Mouse (Mus musculus): ENCODE measurements around the gene Gm29427. TPM values are rescaled to one million over a fixed set of nuclear protein-coding genes. Genes with fewer than 3 reads are reported as not detected.
"Not testable (repeated sequence)": the region's sequence is repeated elsewhere in the genome, so short reads cannot be mapped to it uniquely, and the experiment has no call there.

Gm29427 gene
- polyA plus RNA-seq, 1 experiment from 2014 or later = not detected

DNA sequence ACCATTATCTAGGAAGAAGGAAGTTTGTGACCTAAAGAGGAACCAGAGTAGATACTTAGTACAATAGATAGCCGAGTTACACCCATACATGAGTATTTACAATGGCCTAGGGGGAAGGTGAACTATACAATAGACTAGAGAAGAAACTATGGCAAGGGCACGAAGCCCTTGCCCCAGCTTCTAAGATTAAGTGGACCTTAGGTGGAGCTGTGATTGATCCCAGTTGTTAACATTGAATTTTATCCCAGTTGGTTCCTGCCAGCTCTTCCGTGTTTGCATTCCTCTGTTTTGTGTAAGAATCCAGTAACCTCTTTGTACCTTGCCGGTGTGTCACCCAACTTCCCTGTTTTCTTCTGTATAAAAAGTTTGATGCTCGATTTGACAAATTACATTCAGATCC, 52.0 kb downstream of the Gm29427 start:
- H3K4me1 ChIP-seq (ENCODE audit: control insufficient read depth, insufficient read depth, low read length); H3K4me2 ChIP-seq (ENCODE audit: low read depth, severe bottlenecking); ATAC-seq (ENCODE audit: insufficient number of reproducible peaks, low FRiP score, low TSS enrichment, low read depth); H3K9me3 ChIP-seq (ENCODE audit: control insufficient read depth, low read length); H3K4me3 ChIP-seq (ENCODE audit: low read depth, low read length); H3K36me3 ChIP-seq (ENCODE audit: control insufficient read depth, insufficient read depth, low read length); H3K9ac ChIP-seq (ENCODE audit: low read length); DNase-seq (ENCODE audit: low spot score); H3K27me3 ChIP-seq (ENCODE audit: control insufficient read depth, insufficient read depth, low read length); H3K27ac ChIP-seq (replicated peaks; ENCODE audit: low read depth, low read length): not testable (repeated sequence)
- 86% methylated on average over 5 of the region's 5 CpGs for WGBS

DNA sequence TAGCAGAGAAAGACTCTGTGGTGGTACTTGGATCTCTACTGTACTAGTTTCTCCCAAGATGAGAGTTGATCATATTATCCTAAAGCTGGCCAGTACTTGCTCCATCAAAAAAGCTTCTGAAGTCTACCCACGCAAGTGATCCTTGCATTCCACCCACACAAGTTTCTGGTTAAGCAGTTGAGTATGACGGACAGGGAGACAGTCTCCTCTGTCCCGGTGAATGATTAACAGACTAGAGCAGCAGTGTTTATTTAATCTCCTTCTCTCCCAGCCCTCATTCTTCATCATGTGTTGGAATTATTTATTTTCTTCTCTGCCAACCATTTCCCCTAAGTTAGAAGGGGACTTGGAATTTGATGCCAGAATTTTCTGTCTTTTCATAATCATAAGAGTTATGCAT, 54.1 kb downstream of the Gm29427 start, which contains the start of gene C4bp:
Gene C4bp (minus strand): TSS at position 179 of the 400 bp plus-strand sequence.
- H3K27ac ChIP-seq (replicated peaks; ENCODE audit: low read depth, low read length) = no peak within 1 kb of the TSS
- H3K4me3 ChIP-seq (ENCODE audit: low read depth, low read length) = no peak within 1 kb of the TSS
- H3K4me1 ChIP-seq (ENCODE audit: control insufficient read depth, insufficient read depth, low read length) = no peaks in the 10 kb centered on the region
- DNase-seq (ENCODE audit: low spot score) = no peak
- no peak for ATAC-seq (ENCODE audit: insufficient number of reproducible peaks, low FRiP score, low TSS enrichment, low read depth)
- H3K9me3 ChIP-seq (ENCODE audit: control insufficient read depth, low read length) = no peaks in the 10 kb centered on the region
- H3K36me3 ChIP-seq (ENCODE audit: control insufficient read depth, insufficient read depth, low read length) = no peaks in the 10 kb centered on the region
- 89% methylated on average over 3 of the region's 3 CpGs for WGBS
- H3K27me3 ChIP-seq (ENCODE audit: control insufficient read depth, insufficient read depth, low read length) = no peaks in the 10 kb centered on the region
- no peak within 1 kb of the TSS for H3K9ac ChIP-seq (ENCODE audit: low read length)
- H3K4me2 ChIP-seq (ENCODE audit: low read depth, severe bottlenecking) = no peak within 1 kb of the TSS

DNA sequence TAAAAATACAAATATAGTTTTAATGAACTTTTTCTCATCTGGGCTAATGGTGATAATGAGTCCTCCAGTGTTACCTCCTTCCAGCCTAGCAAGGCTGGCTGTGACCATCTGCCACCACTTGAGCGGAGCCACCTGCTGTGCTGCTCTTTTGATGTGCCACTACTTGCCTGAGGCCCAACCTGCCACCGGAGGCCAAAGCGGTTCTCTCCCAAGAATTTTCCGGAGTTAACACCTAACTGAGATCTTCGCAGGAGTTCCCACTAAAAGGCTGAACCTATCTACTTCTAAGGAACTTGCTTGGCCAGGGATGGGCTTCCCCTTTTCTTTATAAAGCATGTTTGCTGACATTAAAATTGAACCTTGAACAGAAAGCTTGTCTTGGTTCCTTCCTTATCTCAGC, 56.0 kb downstream of the Gm29427 start:
- H3K27me3 ChIP-seq (ENCODE audit: control insufficient read depth, insufficient read depth, low read length); H3K4me1 ChIP-seq (ENCODE audit: control insufficient read depth, insufficient read depth, low read length); DNase-seq (ENCODE audit: low spot score); H3K4me3 ChIP-seq (ENCODE audit: low read depth, low read length); H3K27ac ChIP-seq (replicated peaks; ENCODE audit: low read depth, low read length); H3K4me2 ChIP-seq (ENCODE audit: low read depth, severe bottlenecking); H3K9ac ChIP-seq (ENCODE audit: low read length); ATAC-seq (ENCODE audit: insufficient number of reproducible peaks, low FRiP score, low TSS enrichment, low read depth); H3K36me3 ChIP-seq (ENCODE audit: control insufficient read depth, insufficient read depth, low read length); H3K9me3 ChIP-seq (ENCODE audit: control insufficient read depth, low read length): not testable (repeated sequence)
- 13% methylated on average over 5 of the region's 5 CpGs for WGBS

DNA sequence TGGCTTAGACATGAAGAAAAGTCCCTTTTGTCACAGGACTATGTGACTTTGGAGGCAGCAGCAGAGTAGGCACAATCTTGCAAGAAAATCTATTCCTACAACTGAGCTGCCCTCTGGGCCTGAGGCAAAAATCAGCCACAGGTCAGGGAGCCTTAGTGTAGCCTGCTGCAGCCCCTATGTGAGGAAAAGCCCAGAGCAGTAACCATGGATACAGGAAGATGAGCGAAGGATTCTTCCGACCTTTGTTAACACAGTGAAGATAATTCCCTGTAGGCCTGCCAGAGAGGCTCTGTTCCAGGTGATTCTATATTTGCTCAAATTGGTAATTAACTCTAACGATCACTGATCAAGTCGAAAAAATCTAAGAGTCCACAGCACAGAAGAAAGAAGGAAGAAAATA, 71.5 kb downstream of the Gm29427 start:
- H3K27me3 ChIP-seq (ENCODE audit: control insufficient read depth, insufficient read depth, low read length) = no peaks in the 10 kb centered on the region
- no peak for ATAC-seq (ENCODE audit: insufficient number of reproducible peaks, low FRiP score, low TSS enrichment, low read depth)
- no peak overlapping the region for H3K9ac ChIP-seq (ENCODE audit: low read length)
- no peak overlapping the region for H3K4me2 ChIP-seq (ENCODE audit: low read depth, severe bottlenecking)
- no peak overlapping the region for H3K27ac ChIP-seq (replicated peaks; ENCODE audit: low read depth, low read length)
- H3K4me1 ChIP-seq (ENCODE audit: control insufficient read depth, insufficient read depth, low read length) = no peaks in the 10 kb centered on the region
- no peak for DNase-seq (ENCODE audit: low spot score)
- no peaks in the 10 kb centered on the region for H3K9me3 ChIP-seq (ENCODE audit: control insufficient read depth, low read length)
- H3K4me3 ChIP-seq (ENCODE audit: low read depth, low read length) = no peak overlapping the region
- H3K36me3 ChIP-seq (ENCODE audit: control insufficient read depth, insufficient read depth, low read length) = no peaks in the 10 kb centered on the region
- WGBS = 83% methylated on average over 4 of the region's 4 CpGs

DNA sequence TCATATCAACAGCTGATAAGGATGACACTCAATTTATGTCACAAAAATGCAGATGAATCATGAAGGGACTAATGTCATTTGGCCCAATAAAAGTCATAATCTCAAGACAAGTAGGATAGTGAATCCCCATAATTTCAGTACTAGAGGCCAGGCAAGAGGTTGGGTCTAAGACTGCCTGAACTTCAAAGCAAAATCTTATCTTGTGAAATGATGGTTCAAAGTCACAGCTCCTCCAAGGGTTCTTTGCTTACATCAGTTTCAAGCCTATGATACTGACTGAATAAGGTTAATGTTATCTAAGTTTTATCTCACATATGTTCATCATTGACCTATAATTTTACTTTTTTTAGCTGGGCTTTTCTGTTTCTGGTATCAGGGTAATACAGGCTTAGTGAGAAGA, 74.6 kb downstream of the Gm29427 start:
- Histone ChIP-seq H3K27me3 (ENCODE audit: control insufficient read depth, insufficient read depth, low read length) (no peaks in the 10 kb centered on the region), H3K4me2 (ENCODE audit: low read depth, severe bottlenecking) (no peak overlapping the region), H3K36me3 (ENCODE audit: control insufficient read depth, insufficient read depth, low read length) (no peaks in the 10 kb centered on the region), H3K4me3 (ENCODE audit: low read depth, low read length) (no peak overlapping the region), H3K4me1 (ENCODE audit: control insufficient read depth, insufficient read depth, low read length) (no peaks in the 10 kb centered on the region), H3K9me3 (ENCODE audit: control insufficient read depth, low read length) (no peaks in the 10 kb centered on the region), H3K9ac (ENCODE audit: low read length) (no peak overlapping the region), H3K27ac (replicated peaks; ENCODE audit: low read depth, low read length) (no peak overlapping the region)
- DNase-seq (ENCODE audit: low spot score) (no peak), ATAC-seq (ENCODE audit: insufficient number of reproducible peaks, low FRiP score, low TSS enrichment, low read depth) (no peak)

DNA sequence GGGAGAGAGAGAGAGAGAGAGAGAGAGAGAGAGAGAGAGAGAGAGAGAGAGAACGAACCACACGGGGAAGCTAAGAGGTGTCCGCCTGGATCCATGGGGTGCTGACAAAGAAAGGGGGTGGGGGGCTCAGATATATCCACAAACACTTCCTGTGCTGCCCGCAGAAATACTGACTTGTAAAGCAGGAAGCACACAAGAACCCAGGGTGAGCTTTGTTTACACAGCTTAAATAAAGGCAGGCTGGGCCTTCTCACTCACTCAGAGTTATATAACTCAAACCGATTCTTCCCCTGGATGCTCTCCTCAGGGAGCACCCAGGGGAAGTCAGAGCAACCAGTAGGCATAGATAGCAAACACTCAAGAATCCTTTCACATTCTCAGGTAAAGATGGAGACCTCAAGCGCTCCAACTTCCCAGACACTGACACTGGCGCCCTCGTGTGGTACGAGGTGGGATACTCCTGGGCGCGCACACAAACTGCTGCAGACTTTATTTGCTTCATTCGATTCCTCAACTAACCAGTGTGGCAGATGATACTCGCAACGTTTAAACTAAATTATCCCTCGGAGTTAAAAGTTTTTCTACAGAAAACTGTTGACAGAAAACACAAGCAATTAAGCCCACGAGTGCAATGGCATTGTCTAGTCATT, 81.7 kb downstream of the Gm29427 start:
- Histone ChIP-seq H3K27ac (replicated peaks; ENCODE audit: low read depth, low read length) (no peak overlapping the region), H3K4me3 (ENCODE audit: low read depth, low read length) (no peak overlapping the region), H3K36me3 (ENCODE audit: control insufficient read depth, insufficient read depth, low read length) (no peaks in the 10 kb centered on the region), H3K4me2 (ENCODE audit: low read depth, severe bottlenecking) (no peak overlapping the region), H3K4me1 (ENCODE audit: control insufficient read depth, insufficient read depth, low read length) (no peaks in the 10 kb centered on the region), H3K9me3 (ENCODE audit: control insufficient read depth, low read length) (no peaks in the 10 kb centered on the region), H3K9ac (ENCODE audit: low read length) (no peak overlapping the region), H3K27me3 (ENCODE audit: control insufficient read depth, insufficient read depth, low read length) (no peaks in the 10 kb centered on the region)
- DNase-seq (ENCODE audit: low spot score) (peak; percentile 88), ATAC-seq (ENCODE audit: insufficient number of reproducible peaks, low FRiP score, low TSS enrichment, low read depth) (no peak)
- WGBS = 30% methylated on average over 16 of the region's 16 CpGs

DNA sequence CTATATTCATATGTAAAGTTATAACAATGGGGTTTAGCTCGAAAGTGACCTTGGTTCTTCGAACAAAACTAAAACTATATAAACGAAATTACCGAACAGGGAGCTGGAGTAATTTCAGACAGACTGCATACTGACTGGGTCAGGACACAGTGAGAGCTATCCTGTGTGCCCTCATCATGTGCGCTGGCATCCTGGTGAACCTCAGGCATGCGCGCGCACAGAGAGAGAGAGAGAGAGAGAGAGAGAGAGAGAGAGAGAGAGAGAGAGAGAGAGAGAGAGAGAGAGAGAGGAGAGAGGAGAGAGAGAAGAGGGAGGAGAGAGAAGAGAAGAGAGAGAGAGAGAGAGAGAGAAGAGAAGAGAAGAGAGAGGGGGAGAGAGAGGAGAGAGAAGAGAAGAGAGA, 82.3 kb downstream of the Gm29427 start:
- no peak overlapping the region for H3K4me2 ChIP-seq (ENCODE audit: low read depth, severe bottlenecking)
- no peak for DNase-seq (ENCODE audit: low spot score)
- 89% methylated on average over 8 of the region's 8 CpGs for WGBS
- no peak overlapping the region for H3K27ac ChIP-seq (replicated peaks; ENCODE audit: low read depth, low read length)
- ATAC-seq (ENCODE audit: insufficient number of reproducible peaks, low FRiP score, low TSS enrichment, low read depth) = no peak
- H3K36me3 ChIP-seq (ENCODE audit: control insufficient read depth, insufficient read depth, low read length) = no peaks in the 10 kb centered on the region
- no peaks in the 10 kb centered on the region for H3K27me3 ChIP-seq (ENCODE audit: control insufficient read depth, insufficient read depth, low read length)
- H3K4me1 ChIP-seq (ENCODE audit: control insufficient read depth, insufficient read depth, low read length) = no peaks in the 10 kb centered on the region
- H3K9me3 ChIP-seq (ENCODE audit: control insufficient read depth, low read length) = no peaks in the 10 kb centered on the region
- H3K4me3 ChIP-seq (ENCODE audit: low read depth, low read length) = no peak overlapping the region
- no peak overlapping the region for H3K9ac ChIP-seq (ENCODE audit: low read length)

DNA sequence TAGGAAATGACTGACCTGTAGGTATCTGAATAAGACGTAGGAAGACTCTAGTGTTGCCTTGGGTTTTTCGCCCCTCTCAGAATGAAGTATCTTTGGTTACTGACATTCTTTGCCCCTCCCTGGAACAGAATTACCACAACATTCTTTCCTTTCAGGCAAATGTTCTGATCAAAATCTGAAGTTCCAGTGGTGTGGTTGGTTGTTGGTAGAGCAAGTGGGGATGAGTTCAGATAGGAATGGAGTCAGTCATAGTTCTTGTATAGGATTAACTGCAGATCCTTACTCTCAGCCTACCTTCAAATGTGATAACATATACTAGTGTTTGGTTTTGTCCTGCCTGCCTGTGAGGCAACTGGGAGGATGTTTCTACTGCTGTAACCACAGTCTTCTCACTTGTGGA, 86.1 kb downstream of the Gm29427 start, which contains the start of gene Zp3r:
Gene Zp3r (minus strand): TSS at position 101 of the 400 bp plus-strand sequence.
- no peaks in the 10 kb centered on the region for H3K4me1 ChIP-seq (ENCODE audit: control insufficient read depth, insufficient read depth, low read length)
- no peaks in the 10 kb centered on the region for H3K9me3 ChIP-seq (ENCODE audit: control insufficient read depth, low read length)
- DNase-seq (ENCODE audit: low spot score) = no peak
- H3K27ac ChIP-seq (replicated peaks; ENCODE audit: low read depth, low read length) = no peak within 1 kb of the TSS
- 91% methylated on average over 2 of the region's 2 CpGs for WGBS
- no peaks in the 10 kb centered on the region for H3K36me3 ChIP-seq (ENCODE audit: control insufficient read depth, insufficient read depth, low read length)
- no peak within 1 kb of the TSS for H3K4me3 ChIP-seq (ENCODE audit: low read depth, low read length)
- no peaks in the 10 kb centered on the region for H3K27me3 ChIP-seq (ENCODE audit: control insufficient read depth, insufficient read depth, low read length)
- no peak for ATAC-seq (ENCODE audit: insufficient number of reproducible peaks, low FRiP score, low TSS enrichment, low read depth)
- no peak within 1 kb of the TSS for H3K4me2 ChIP-seq (ENCODE audit: low read depth, severe bottlenecking)
- H3K9ac ChIP-seq (ENCODE audit: low read length) = no peak within 1 kb of the TSS

Data from limb, embryonic 11.5 days (tissue).